Mouse (Mus musculus) ES-E14 (cell line): ENCODE results near the gene Rps15a.

Experiments
- CHD2 ChIP-seq: IDR thresholded peaks from 2 replicates; pipeline ENCODE4 v1.6.1; 2014; ENCODE audit warnings: mild to moderate bottlenecking, low read depth, low read length, inconsistent platforms
- HCFC1 ChIP-seq: IDR thresholded peaks from 2 replicates; pipeline ENCODE4 v1.6.1; 2012; ENCODE audit warnings: low read length, inconsistent platforms, borderline replicate concordance; ENCODE audit not compliant: insufficient read depth
- MAFK ChIP-seq: IDR thresholded peaks from 2 replicates; pipeline ENCODE4 v1.6.1; 2014; ENCODE audit warnings: mild to moderate bottlenecking, low read depth, low read length, inconsistent platforms; ENCODE audit not compliant: insufficient read depth
- ZC3H11A ChIP-seq: IDR thresholded peaks from 2 replicates; pipeline ENCODE4 v1.6.1; 2012; ENCODE audit warnings: low read depth, mild to moderate bottlenecking, inconsistent platforms, low read length, borderline replicate concordance

GRCm38 (mm10) chr7:118115533-118115876 is 483 bp downstream of the Rps15a start:
- no peak for TF ChIP-seq CHD2
- no peak for TF ChIP-seq ZC3H11A
- TF ChIP-seq HCFC1, result no peak
- TF ChIP-seq MAFK, result no peak
